Mouse (Mus musculus) gastrocnemius, adult 8-10 months (tissue): ENCODE results near the gene Grin3b. TPM values are rescaled to one million over a fixed set of nuclear protein-coding genes. Genes with fewer than 3 reads are reported as not detected.

Experiments
- DNase-seq, 2 experiments: peaks; one replicate each; pipeline ENCODE4 v3.0.0; 2022; ENCODE audit warnings: low spot score in 2 of 2
- total RNA-seq, 4 experiments: library from RNA; stranded (reverse); gene quantifications; 2 replicates each; pipeline ENCODE4 v1.2.4; 2022

The Grin3b gene
- under 1 TPM; 0.13 to 0.52 (median 0.36) TPM for total RNA-seq

DNA sequence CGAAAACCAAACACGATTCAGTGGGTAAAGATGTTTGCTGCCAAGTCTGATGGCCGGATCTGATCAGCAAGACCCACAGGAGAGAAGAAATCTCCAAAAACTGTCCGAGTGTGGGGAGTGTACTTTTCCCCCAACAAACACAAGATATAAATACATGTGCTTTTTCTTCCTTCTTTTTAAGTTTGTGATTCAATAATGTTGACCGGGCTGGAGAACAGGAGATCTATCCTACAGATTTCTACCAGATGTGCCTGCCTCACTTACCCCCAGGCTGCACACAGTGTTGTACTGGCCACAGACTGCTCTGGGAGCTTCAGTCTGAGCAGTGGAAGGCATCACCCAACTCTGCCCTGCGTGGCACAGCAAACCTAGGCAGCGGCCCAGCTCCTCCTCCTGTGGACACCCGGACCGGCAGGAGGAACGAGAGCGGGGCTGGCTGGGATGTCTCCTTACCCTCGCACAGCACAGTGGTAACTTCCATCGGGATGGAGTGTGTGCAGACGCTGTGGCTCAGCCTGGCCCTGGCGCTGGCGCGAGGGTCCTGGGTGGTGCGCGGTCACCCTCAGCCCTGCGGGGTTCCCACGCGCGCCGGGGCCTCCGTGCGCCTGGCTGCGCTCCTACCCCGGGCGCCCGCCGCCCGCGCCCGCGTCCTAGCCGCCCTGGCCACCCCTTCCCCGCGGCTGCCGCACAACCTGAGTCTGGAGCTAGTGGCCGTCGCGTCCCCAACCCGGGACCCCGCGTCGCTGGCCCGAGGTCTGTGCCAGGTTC, at the start of gene Grin3b:
TSS of gene Grin3b (plus strand) at position 301 of the 768 bp plus-strand sequence.
- DNase-seq, result no peak

DNA sequence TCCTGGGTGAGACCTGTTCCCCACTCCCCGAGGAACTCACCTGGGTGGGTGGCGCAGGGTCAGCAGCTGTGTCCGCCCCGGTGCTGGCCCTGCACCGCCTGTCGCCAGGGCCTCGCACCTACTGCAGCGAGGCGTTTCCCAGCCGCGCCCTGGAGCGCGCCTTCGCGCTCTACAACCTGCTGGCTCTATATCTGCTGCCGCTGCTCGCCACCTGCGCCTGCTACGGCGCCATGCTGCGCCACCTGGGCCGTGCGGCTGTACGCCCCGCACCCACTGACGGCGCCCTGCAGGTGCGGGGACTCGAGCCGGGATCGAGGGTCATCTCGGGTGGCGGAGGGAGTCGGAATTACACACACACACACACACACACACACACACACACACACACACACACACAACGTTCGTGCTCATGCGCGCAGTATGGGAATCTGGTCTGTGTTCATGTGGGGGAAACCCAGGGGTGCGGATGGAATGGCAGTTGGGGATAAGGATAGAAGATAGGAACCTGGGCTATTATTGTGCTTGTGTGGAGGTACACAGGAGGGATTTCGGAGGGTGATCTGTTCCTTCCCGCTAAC, 49.5 kb upstream of the Grin3b start, which contains the start of gene R3hdm4:
TSS of gene R3hdm4 (minus strand) at position 251 of the 578 bp plus-strand sequence.
- DNase-seq, result no peak

DNA sequence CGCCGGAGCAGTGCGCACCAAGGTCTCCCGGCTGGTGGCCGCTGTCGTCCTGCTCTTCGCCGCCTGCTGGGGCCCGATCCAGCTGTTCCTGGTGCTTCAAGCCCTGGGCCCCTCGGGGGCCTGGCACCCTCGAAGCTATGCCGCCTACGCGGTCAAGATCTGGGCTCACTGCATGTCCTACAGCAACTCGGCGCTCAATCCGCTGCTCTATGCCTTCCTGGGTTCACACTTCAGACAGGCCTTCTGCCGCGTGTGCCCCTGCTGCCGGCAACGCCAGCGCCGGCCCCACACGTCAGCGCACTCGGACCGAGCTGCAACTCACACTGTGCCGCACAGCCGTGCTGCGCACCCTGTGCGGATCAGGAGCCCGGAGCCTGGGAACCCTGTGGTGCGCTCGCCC, 48.9 kb upstream of the Grin3b start:
- no peak for DNase-seq

DNA sequence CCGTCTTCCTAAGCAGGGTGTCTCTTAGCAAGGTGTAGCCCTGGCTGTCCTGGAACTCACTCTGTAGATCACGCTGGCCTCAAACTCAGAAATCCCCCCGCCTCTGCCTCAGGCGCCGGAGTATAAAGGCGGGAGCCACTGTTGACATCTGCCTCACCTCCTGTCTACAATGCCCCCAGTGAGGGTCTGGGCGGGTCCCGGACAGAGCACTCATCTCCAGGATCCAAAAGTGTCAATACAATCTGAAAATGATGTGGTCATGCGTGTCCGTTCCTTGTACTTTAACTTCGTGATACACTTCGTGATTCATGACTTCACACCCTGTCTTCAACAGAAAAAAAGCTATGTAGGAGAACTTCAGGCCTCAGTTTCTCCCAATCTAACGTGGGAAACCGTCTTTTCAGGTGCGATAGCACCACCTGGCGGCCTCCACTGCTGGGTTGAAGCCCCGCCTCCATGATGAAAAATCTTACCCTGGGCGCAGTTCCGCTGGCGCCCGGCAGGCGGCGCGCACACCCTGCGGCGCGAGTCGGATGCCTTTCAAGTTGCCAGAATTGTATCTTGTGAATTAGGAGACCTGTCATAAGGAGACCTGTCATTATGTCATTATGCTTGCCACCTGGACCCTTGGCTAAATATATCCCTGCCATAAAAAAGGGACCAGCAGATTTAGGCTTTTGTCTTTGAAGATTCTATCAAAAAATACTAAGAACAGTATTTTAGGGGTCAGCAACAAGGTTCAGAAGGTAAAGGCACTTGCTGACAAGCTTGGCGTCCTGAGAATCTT, 45.3 kb upstream of the Grin3b start:
- DNase-seq, result peak; percentile 89 to 90

DNA sequence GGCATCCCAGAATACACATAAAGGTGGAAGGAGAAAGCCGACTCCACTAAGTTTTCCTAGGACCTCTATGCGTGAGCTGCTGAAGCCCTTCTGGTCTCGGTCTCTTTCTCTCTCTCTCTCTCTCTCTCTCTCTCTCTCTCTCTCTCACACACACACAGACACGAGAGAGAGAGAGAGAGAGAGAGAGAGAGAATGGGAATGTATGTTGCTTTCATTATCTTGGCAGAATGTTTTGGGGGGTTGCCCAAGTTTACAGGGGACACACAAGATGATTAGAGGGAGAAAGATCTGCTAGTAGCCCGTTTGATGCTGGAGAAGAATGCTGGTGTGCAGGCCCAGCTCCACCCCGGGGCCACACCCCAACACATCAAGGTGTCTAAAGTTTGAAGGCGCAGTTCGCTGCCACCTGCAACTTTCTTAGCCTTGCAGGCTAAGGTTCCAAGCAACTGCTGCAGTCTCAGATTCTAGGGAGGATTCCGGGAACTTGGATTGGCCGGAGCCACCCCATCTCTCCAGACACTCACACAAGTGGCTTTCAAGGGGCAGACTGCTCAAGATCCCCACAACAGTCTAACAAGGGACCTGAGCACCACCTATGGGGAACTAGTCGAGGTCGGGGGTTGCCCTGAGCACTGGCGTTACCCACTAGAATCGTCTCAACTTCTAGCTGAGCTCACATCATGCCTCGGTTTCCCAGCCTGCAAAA, 44.6 kb upstream of the Grin3b start:
- no peak for DNase-seq

DNA sequence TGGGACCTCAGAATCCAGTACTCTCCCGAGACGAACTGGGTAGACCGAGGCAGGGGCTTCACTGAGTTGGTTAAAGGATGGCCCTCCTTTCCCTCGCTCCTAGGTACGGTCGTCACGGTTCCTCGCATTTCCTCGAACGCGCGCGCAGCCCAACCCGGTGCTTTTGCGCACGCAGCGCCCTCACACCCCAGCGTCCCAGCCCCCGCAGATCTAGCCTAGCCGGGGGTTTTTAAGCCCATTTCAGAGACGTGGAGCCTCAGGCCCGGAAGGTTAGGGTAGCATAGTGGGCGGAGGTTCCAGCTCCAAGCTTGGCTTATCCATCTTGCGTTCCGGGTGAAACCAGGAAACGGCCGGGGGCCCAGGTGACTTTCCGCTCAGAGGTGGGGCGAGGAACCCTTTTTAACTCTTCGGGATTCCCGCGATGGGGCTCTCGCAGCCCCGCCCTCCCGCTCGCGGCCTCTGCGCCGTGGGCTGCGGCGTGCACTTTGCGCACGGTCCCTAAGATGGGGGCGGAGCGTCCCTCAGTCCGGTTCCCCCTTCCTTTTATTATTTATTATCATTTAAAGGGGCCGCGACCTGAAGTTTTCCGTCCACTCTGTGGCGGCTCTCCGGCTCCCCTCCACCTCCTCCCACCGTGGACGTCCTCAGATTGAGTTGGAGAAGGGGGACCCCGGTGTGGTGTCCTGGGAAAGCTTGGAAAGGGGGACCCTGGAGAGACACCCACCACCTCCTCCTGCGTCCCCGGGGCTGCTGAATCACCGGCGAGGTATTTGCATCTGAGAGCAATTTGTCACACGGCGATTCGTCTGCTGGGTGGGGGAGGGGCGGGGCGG, 43.8 kb upstream of the Grin3b start, which contains the start of gene Arid3a:
TSS of gene Arid3a (plus strand) at position 553 of the 833 bp plus-strand sequence.
- DNase-seq, result peak; percentile 70 to 81

DNA sequence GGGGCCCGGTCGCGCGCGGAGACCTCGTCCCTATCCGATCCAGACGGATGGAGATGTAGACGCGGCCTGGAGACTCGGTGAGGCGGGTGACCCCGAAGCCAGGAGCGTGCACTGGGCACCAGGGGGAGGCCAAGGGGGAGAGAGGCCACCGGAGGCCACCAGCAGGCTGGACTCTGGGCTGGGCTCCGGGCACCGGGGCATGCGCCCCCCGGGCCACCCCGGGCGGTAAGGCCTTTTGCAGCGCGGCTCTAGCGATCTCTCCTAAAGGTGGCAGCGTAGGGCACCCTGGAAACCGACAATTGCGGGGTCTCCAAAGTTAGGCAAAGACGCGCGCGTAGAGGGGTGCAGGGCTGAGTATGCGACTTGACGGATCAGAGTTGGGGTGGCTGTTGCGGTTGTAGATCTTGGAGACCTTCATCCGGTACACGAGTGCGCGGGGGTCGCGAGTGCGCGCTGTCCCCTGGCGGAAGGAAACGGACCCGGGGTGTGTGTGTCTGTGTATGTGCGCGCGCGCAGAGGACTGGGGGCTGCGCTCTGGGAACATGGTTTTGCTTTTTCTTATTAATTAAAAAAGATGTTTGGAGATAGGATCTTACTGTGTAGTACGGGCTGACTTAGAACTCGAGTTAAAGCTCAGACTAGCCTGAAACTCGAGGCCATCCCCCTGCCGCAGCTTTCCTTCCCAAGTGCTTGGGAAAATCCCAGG, 43.0 kb upstream of the Grin3b start:
- DNase-seq, result no peak

DNA sequence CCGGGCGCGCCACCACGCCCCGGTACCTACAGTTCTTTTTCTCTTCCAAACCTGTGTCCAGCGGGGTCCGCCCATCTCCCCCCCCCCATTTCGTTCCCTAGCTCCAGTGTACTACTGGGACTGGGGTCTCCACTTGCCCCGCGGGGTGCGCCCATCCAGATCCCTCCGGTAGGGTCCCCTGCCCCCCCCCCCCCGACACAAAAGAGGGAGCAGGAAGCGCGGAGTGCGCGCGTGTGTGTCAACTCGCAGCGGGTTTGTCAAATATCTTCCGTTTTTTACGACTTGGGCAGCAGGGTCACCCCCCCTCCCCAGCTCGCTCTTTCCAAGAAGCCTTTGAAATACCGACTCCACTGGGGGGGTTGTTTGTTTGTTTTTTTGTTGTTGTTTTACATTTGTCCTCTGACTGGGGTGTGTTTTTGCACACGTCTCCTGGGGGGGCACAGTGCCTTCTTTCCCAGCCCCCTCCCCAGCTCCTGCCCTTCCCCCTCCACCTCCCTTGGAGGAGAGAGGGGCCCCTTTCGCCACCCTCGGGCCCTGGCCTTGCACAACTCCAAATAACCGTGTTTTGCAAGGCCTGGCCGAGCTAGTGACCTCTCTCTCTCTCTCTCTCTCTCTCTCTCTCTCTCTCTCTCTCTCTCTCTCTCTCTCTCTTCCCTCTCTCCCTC, 42.4 kb upstream of the Grin3b start:
- no peak for DNase-seq

DNA sequence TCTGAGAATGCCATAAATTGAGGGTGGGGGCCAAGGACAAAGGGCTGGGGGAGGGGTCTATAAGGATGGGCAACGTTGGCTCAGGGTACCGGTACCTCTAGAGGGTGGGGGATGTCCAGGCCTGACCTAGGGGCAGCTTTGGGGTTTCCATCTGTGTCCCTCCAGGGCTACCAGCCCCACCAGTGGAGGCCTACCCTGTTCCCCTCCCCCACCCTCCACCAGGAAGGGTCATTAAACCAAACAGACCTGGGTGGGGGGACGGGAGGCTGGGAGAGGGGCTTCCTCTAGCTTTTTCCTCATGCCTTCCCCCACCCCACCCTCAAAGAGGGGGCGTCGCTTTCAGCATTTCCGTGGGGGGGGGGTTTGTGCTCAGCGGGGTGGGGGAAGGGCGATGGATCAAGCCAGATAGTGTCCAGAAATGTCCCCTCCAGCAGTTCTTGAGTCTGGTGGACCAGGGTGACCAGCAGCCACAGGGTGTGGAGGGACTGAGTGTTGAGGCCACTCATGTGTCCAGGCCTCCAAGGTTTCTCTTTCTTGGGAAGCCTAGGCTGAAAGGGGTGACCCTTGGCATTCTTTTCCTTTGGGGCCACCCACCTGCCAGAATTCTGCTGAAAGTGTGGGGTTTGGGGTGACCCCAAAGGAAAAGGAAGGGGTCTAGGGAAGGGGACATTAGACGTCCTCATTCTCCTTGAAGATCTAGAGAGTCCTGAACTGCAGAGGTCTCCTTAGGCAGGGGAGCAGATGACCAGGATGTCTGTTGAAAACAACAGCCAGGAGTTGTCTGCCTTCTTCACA, 41.4 kb upstream of the Grin3b start:
- no peak for DNase-seq

DNA sequence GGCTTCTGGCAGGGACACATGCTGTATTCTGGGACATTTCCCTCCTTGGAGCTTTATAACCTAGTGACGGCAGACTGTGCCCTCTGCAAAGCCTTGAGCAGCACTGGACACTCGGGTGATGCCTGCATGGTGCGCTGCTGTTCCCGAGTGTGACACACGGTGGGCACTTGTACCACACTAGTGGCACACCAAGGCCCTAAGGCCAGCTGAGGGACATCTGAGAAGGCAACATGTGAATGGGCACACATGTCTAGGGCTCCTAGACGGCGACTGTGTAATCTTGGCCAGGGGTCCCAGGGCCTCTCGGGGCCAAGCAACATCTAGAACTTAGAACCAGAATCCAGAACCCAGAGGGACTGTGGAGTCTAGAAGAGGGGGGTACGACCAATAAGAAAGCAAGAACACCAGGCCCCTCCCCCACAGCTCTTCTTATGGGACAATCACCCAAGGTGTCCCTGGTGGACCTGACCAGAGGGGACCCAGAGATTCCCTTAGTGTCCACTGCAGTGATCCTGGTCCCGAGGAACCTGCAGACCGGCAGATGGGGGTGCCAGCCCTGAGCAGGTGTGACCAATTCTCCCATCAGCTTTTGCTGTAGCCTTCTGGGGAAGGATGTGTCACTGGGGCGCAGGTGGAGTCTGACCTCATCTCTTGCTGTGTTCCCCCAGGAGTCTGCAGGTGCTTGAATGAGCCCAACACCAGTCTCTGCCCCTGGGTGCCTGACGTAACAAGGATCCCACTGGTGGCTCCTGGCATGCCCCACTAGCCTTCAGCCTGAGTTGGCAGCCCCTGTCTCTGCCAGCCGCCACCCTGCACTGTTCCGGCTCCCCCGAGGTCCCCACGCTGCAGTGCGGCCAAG, 40.3 kb upstream of the Grin3b start:
- DNase-seq, result no peak

DNA sequence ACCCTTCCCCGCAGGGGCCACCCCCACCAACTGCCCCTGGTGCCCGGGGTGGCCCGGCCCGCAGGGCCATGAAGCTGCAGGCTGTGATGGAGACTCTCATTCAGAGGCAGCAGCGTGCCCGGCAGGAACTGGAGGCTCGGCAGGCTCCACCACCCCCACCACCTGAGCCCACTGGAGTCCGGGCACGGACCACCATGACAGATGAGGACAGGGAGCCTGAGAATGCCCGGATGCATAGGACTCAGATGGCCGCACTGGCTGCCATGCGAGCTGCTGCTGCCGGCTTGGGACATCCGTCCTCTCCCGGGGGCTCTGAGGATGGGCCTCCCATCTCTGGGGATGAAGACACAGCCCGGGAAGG, 39.7 kb upstream of the Grin3b start:
- DNase-seq, result no peak

DNA sequence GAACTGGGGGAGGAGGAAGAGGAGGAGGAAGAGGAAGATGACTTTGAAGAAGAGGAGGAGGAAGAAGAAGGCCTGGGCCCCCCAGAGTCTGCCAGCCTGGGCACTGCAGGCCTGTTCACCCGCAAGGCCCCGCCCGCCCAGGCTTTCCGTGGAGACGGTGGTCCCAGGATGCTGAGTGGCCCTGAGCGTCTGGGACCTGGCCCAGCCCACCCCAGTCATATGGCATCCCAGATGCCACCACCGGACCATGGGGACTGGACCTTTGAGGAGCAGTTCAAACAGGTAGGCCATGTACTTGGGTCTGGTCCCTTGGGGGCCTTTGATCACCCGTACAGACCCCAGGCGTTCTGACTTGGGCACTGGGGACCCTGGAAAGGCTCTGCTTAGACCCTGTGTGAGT, 38.7 kb upstream of the Grin3b start:
- DNase-seq, result no peak

DNA sequence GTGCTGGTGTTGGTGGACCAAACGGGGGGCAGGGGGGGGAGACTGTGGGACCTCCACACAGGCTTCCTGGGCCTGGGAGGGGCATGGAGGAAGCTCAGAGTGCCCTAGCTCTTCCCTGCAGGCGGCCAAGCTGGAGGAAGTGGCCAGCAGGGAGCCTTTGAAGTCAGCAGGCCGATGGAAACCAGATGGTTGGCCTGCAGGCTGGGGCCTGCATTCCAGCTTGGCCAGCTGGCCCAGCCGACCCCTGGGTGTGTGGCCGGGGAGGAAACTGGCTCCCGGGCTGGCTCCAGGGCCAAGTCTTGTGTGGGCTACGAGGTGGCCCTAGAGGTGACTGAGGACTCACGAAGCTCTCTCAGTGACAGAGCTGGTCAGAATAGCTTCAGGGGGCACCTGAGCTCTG, 37.8 kb upstream of the Grin3b start:
- peak; percentile 59 to 75 for DNase-seq

DNA sequence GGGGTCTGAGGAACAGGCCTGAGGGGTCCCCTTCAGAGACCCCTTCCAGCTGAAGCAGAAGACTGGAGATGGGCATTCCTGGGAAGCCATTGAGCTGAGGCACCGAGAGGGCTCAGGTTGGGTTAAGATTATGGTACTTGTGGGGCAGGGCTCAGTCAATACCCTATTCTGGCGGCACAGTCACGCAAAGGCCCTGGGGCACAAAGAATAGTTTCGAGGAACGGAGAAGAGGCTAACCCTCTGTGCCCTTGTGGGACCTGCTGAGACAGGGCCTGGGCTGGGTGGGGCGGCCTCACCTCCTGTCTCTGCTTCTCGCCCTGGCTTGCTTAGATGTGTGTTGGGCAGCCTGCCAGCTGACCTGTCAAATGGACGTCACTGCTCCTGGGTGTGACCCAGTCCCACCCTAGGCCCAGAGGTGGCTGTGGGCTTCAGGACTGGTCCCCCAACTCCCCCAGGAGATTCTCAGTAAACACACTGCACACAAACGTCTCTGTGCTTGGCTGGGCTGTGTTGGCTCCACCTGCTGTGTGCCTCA, 37.3 kb upstream of the Grin3b start:
- DNase-seq, result no peak

DNA sequence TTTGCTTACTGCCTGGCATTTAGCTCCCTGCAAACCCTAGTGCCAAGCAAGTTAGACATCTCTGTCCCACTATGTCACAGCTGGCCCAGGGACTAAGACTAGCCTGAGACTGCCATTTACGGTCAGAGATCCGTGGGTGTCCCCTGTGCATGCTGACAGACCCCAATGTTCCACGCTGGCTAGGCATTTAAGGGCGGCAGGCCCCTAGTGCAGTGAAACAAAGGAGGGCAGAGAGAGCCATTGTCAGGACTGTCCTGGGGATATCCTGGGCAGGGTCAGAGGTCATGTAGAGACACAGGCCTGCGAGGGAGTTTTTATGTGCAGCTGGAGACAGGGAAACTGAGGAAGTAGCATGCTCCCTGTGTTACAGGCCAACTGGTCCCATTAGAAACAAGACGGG, 36.7 kb upstream of the Grin3b start:
- DNase-seq, result no peak

DNA sequence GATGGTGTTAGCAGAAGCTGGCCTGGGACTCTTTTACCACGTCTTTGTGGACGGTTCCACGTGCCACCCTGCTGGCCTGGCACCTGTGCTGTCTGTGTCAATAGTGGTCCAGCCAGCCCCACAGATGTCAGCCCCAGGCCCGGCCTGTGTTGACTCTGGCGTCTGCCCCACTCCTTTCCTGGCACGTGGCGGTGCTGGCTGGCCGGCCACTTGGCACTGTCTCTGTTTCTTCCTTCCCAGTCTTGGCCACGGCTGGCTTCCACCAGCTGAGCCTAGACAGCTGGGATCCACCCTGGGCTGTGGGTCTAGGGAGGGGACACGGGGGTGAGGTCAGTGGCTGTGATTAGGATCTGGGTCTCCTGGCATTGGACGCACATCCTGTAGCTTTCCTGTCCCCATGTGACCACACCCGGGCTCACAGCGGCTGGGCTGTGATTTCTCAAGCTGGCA, 36.2 kb upstream of the Grin3b start:
- peak; percentile 88 to 92 for DNase-seq

DNA sequence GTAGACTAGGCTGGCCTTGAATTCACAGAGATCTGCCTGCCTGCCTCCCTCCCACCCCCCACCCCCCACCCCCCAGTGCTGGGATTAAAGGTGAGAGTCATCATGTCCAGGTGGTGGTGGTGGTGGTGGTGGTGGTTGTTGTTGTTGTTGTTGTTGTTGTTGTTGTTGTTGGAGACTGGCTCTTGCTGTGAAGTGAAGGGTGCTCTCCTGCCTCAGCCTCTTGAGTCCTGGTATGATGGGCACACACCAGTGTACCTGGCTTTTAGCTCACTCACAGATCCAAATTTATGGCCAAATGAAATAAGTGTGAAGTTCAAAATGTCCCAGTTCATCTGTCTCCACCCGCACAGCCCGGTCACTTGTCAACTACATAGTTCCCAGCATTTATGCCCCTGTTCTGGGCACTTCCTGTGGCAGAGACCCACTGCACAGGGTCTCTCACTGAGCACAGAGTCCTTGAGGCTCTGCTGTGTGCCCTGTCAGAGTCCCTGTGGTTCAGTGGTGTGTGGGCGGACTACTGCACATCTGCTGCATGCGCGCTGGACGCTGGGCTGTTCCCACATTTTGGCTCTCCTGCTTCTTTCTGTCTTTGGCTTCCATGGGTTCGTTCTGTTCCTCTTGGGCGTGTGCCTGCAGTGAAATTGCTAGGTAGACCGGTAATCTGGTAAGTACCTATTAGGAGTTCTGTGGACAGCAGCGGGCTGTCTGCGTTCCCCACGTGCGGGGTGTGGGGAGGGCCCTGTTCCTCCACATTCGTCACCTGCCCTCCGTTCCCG, 35.5 kb upstream of the Grin3b start:
- no peak for DNase-seq
